Mouse (Mus musculus): ENCODE measurements around the gene Haus5.
A peak's percentile ranks its signal among the peaks of the same experiment; 100 is the strongest.

The Haus5 gene

DNA sequence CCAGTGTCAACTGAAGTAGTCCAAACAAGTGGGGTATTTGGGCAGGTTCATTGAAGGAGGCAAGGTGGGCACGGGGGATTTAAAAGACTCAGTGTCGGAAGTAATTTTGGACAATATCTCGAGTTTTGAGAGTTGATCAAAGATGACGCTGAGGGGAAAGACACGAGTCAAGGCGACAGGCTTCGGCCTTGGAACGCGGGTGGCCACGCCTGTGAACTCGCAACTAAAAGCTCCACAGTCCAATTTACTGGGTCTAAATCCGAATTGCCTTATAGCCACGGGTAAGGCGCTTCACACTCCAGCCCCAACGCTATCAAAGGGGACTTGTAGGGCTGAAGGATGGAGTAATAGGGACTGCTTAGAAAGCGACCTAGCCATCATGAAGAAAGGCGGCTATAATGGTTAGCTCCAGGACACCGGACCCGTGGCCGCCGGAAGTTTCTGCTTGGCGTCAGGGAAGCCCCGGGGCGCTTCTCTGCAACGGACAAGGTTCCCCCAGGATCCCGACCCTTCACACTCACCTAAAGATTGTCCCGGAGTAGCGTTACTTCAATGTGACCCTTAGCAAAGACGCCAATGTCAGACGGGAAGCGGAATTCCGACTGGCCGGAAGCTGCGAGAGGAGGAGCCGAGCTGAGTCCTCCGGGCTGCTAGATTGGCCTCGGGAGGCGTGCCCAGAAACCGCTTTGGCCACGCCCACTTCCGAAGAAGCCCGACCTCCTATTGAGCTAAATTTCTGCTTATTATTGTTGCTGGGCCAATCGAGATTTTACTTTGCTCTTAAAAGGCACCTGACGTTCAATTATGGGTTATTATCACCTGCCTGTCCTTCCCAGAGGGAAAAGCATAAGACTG is 39.0 kb downstream of the Haus5 start, which contains the start of gene Cox6b1:
Cox6b1 (minus strand) TSS at position 622 of the 855 bp plus-strand sequence.
- peak in 1 of 2 experiments; percentile 80 for DNase-seq (ENCODE audit: low spot score in 2 of 2)

DNA sequence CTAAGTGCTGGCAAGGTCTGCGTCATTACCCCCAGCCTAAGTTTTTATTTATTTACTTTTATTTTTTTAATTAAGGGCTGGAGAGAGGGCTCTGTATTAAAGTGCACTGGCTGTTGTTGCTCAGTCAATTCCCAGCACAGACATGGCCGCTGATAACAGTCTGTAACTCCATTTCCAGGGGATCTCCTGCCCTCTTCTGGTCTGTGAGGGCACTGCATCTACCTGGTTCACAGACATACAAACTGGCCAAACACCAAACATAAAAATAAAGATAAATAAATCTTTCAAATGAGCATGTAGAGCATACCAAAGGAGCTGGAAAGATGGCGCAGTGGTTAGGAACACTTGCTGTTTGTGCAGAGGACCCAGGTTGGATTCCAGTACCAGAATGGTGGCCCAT is 45.6 kb downstream of the Haus5 start:
- DNase-seq (ENCODE audit: low spot score in 2 of 2) = no peak

DNA sequence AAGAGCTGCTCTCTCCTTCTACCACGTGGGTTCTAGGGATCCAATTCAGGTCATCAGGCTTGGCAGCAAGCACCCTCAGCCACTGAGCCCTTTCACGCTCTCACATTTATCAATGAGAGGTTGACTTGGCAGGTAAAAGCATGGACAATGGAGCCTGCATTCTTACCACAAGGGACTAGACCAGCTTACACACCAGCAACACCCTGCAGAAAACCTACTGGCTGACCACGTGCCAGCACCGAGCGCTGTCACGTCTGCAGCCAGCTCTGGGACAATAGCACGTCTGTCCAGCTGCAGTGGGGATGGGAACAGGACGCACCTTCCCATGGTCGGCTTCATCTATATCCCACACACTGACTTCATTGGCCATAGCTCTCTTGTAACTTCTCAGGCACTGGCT is 46.1 kb downstream of the Haus5 start:
- DNase-seq (ENCODE audit: low spot score in 2 of 2) = no peak

DNA sequence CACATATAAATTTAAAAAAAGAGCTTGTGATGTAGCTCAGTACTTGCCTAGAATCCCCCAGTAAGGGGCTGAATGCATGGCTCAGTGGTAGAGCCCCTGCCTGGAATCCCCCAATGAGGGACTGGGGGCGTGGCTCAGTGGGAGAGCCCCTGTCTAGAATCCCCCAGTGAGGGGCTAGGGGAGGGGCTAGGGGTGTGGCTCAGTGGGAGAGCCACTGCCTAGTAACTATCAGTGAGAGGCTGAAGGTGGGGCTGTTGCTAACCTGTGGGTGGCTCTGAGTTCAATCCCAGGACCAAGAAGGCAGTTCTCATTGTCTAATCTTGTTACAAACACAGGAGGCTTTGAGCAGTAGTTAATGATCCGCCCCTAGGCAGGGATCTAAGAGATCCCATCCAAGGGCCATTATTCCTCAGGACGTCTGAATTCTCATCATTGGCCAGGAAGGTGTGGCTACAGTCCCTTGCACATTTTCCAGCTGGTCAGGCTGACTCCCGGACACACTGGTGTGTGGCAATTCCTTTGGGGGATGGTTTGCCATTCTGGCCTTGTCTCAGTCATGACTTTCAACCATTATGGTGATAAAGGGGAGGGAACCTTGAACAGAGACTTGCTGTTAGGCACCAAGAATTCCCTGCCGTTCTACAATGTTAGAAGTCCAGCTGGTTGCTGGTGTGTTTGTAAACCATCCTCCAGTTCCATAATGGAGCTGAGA is 49.6 kb downstream of the Haus5 start:
- no peak for DNase-seq (ENCODE audit: low spot score in 2 of 2)

DNA sequence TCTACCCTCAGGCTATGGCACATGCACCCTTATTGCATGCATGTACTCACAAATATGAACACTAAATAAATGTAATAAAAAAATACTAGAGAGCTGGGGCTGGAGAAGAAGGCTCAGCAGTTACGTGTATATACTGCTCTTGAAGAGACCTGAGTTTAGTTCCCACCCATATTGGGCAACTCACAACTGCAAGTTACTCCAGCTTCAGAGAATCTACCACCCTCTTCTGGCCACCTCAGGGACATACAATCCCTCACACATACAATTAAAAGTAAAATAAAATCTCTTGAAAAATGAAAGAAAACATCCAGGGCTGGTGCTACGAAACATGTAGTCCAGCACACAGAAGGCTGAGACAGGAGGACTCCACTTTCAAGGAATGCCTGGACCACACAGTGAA is 50.3 kb downstream of the Haus5 start:
- DNase-seq (ENCODE audit: low spot score in 2 of 2) = no peak

DNA sequence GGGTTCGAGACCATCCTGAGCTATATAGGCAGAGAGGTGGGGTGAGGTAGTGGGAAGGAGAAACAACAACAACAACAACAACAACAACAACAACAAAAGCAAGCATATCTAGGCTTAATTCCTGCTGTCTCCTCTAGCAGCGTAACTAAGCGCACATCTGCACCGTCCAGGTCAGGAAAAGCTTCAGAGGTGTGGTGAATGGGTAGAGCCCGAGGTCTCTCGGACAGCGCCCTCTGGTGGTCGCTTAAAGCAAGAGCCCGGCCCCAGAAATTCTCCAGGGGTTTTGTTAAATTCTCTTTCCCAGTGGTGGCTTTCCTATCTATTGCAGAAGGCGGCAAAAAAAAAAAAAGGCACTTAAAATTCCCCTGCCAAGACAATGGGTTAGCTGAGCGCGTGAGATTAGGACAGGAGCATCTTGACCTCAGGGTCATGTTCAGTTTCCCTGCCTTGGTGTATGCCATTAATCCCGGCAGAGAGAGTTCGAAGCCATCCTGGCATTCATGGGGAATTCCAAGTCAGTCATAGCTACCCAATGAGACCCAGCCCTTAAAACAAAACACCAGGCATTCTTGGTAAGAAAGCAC is 51.2 kb downstream of the Haus5 start:
- peak in 1 of 2 experiments; percentile 53 for DNase-seq (ENCODE audit: low spot score in 2 of 2)

DNA sequence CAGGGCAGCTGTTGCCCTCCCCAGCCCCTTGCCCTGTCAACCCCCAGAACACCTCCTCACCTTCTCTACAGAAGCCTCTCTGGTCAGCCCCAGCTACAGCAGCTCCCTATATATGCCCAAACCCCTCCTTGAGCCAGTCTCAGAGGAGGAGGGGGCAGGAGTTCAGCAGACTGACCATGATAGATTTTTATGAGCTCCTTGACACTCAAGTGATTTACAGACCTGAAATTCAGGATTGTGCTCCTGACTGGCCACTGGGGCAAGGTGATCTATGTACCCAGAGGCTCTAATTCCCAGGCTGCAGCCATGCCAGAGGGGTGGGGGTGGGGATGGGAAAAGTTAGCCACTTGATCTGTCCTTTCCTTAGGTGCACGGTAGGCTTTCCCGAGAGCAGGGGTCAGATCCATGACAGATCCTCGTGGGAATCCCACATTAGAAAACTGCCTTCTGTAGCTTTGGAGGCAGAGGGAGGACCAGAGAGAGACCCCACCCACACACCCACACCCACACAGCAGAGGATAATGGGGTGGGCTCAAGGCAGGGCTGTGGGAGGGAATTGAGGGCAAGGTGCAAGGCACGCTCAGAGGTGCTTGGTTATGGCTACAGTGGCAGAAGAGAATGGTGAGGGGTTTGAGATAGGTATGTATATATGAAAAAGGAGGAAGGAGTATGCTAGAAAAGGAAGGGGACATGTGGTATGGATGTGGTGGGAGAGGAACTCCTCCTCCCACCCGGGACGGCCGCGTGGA is 52.0 kb downstream of the Haus5 start, which contains the start of gene Upk1a:
Upk1a (minus strand) TSS at position 194 of the 749 bp plus-strand sequence.
- peak in 1 of 2 experiments; percentile 60 for DNase-seq (ENCODE audit: low spot score in 2 of 2)

DNA sequence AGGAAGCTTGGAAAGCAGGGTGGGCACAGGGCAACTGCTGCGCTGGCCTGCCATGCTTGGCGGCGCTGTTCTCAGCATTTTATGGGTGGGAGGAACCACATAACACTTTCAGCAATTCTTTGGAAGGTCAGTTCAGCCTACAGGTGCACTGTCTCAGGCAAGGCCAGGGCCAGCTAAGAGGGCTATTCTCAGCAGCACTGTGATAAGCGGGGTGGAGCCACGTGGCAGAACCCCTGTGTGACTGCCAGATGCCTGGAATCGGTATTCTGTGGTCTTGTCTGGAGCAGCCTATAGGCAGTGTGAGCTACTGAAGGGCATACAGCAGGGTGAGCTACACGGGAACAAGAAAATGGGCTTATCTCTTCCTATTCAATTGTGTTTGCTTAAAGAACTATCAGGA is 54.8 kb downstream of the Haus5 start:
- no peak for DNase-seq (ENCODE audit: low spot score in 2 of 2)

DNA sequence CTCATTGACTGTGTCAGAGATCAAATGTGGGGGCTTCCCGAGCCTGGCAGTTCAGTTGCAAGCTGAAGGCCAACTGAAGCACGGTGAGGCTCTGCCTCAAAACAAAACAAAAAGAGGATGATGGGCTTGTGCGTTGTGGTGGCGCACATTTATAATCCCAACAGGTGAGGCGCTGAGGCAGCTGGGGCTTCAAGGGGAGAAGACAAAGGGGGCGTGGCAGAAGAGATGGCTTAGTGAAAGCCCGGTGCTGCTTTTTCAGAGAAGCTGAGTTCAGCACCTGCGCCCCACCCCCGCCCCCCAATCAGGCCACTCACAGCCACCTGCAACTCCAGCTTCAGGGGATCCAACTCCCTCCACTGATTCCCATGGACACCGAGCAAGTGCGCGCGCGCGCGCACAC is 56.3 kb downstream of the Haus5 start:
- DNase-seq (ENCODE audit: low spot score in 2 of 2) = no peak

DNA sequence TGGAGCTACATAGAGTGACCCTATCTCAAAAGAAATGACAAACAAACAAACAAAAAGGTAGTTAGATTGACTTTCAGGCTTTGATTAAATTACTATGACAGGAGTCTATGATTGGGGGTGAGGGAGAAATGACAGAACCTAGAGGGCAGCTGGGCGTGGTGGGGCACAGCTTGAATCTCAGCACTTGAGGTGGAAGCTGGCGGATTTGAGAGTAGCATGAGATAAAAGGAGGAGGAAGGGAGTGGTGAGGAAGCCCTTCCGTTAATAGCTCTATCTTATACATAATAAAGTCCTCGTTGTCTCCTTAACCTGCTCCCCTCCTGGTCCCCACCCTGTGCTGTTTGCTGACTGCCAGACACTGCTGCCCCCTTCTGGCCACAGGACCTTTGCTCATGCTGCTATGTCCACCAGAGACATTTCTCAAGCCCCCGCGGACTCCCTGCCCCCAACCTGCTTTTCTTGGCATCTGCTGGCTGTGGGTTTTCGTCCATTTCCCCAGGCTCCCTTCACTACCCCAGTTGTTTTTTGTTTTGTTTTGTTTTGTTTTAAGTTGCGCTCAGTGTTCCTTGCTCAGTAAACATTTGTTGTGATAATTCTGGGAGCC is 57.0 kb downstream of the Haus5 start:
- no peak for DNase-seq (ENCODE audit: low spot score in 2 of 2)

DNA sequence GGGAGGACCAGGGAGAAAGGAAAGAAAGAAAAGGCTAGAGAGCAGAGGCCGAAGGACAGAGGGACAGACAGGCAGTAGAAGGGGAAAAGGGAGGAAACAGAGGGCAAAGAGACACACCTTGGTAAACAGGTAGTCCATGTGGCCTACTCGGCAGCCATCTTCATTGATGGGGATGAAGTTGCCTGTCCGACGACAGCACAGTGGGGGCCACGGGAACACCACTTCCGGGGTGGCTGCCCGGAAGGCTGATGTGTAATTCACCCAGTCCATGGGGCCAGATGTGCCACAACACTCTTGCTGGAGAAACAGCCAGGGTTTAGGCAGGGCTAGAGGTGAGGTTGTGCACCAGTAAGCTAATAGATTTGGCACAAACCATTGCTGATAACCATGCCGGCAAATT is 59.9 kb downstream of the Haus5 start:
- DNase-seq (ENCODE audit: low spot score in 2 of 2) = no peak

DNA sequence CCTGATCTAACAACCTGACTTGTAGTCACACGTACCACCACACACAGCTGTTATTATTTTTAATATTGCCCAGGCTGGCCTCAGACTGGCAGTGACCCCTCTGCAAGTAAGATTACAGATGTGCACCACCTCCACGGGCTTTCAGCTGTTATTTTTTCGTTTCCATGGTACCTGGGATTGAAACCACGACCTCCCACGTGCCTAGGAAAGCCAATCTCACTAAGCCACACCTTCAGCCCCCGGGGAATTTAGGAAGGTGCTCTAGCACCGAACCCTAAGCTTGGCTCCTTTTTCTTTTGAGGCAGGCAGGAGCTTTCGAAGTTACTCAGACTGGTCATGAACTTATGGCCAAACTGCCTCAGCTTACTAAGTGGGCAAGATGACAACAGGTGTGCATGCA is 60.4 kb downstream of the Haus5 start:
- DNase-seq (ENCODE audit: low spot score in 2 of 2) = no peak

All from urinary bladder, adult 18-20 months (tissue).